Mouse (Mus musculus) brain, embryonic 14.5 days (tissue): Measurements from ENCODE around the gene S100a5. TPM values are rescaled to one million over a fixed set of nuclear protein-coding genes. Genes with fewer than 3 reads are reported as not detected.

Experiments used
- DNase-seq: peaks from one replicate; pipeline ENCODE4 v3.0.0-alpha.2; 2011; ENCODE audit warnings: low read depth
- CTCF ChIP-seq: fragments of 200-500 bp; IDR thresholded peaks from 2 replicates; pipeline ENCODE4 v1.5.1; 2012; ENCODE audit warnings: inconsistent platforms, mild to moderate bottlenecking, moderate library complexity, borderline replicate concordance; ENCODE audit not compliant: insufficient read depth, insufficient read length; ENCODE audit errors: extremely low read depth
- POLR2A ChIP-seq: fragments of 200-500 bp; IDR thresholded peaks from 2 replicates; pipeline ENCODE4 v1.6.1; 2012; ENCODE audit warnings: mild to moderate bottlenecking, inconsistent platforms, borderline replicate concordance; ENCODE audit not compliant: poor library complexity, insufficient read depth, insufficient read length, severe bottlenecking; ENCODE audit errors: extremely low read depth
- polyA plus RNA-seq: library from polyadenylated mRNA; depleted of rRNA; stranded (reverse); fragments of >200 nt; gene quantifications from 2 replicates; pipeline ENCODE4 v1.2.3, GENCODE M21; 2012; rRNA removed

The S100a5 gene
- polyA plus RNA-seq, 1 experiment: not detected

- DNase-seq: peak; percentile 19
- TF ChIP-seq POLR2A (no peak), CTCF (peak; percentile 67)
Observed at GRCm38 (mm10) chr3:90639511-90640154, 31.3 kb downstream of the S100a5 start.

GRCm38 (mm10) chr3:90640981-90641380 lies 32.7 kb downstream of the S100a5 start:
- TF ChIP-seq POLR2A (no peak), CTCF (no peak)
- DNase-seq: no peak

GRCm38 (mm10) chr3:90644220-90644619 lies 35.9 kb downstream of the S100a5 start:
- peak; percentile 20 for DNase-seq
- no peak for TF ChIP-seq POLR2A
- TF ChIP-seq CTCF: peak; percentile 54; the same call in 1 of the 2 replicates

- DNase-seq: no peak
- TF ChIP-seq CTCF: no peak
- no peak for TF ChIP-seq POLR2A
Observed at GRCm38 (mm10) chr3:90647291-90647690, 39.0 kb downstream of the S100a5 start.

- DNase-seq: no peak
- TF ChIP-seq POLR2A (no peak), CTCF (no peak)
Observed at GRCm38 (mm10) chr3:90648981-90649380, 40.7 kb downstream of the S100a5 start.

- TF ChIP-seq POLR2A (no peak), CTCF (no peak)
- DNase-seq: no peak
Observed at GRCm38 (mm10) chr3:90649832-90650231, 41.5 kb downstream of the S100a5 start.

GRCm38 (mm10) chr3:90652878-90653508 lies 44.7 kb downstream of the S100a5 start:
- DNase-seq: peak; percentile 87
- TF ChIP-seq POLR2A (no peak), CTCF (peak; percentile 87)

GRCm38 (mm10) chr3:90653717-90654116 lies 45.4 kb downstream of the S100a5 start, which contains the start of gene S100a7a:
TSS of gene S100a7a (plus strand) at chr3:90654017.
- DNase-seq: no peak
- TF ChIP-seq POLR2A (no peak), CTCF (no peak)

GRCm38 (mm10) chr3:90657405-90657804 lies 49.1 kb downstream of the S100a5 start:
- TF ChIP-seq CTCF (peak; percentile 30; the same call in 1 of the 2 replicates), POLR2A (no peak)
- no peak for DNase-seq

- TF ChIP-seq POLR2A (no peak), CTCF (no peak)
- DNase-seq: no peak
Observed at GRCm38 (mm10) chr3:90659364-90660044, 51.2 kb downstream of the S100a5 start.

Other genes starting within 250 kb of the S100a5 start
- 52.9 and 55.5 TPM in 2 replicates for gene Slc27a3, start 218.6 kb upstream of the S100a5 start, polyA plus RNA-seq
- gene Ints3, start 174.9 kb upstream of the S100a5 start, polyA plus RNA-seq: 56.0 and 66.1 TPM in 2 replicates
- gene Npr1, start 142.7 kb upstream of the S100a5 start, polyA plus RNA-seq: 5.8 and 7.5 TPM in 2 replicates
- gene Ilf2, start 132.4 kb upstream of the S100a5 start, polyA plus RNA-seq: 183 TPM in 2 replicates
- gene Snapin, start 117.5 kb upstream of the S100a5 start, polyA plus RNA-seq: 45.1 and 54.1 TPM in 2 replicates
- 199 and 209 TPM in 2 replicates for gene Chtop, start 99.0 kb upstream of the S100a5 start, polyA plus RNA-seq
- 7.4 and 8.1 TPM in 2 replicates for gene S100a1, start 94.1 kb upstream of the S100a5 start, polyA plus RNA-seq
- gene S100a13, start 94.1 kb upstream of the S100a5 start, polyA plus RNA-seq: 6.4 and 6.7 TPM in 2 replicates
- 1.4 and 2.3 TPM in 2 replicates for gene S100a14, start 81.7 kb upstream of the S100a5 start, polyA plus RNA-seq
- 22.5 and 22.9 TPM in 2 replicates for gene S100a16, start 71.3 kb upstream of the S100a5 start, polyA plus RNA-seq
- gene S100a3, start 47.9 kb upstream of the S100a5 start, polyA plus RNA-seq: 1.1 TPM in 1 of 2 replicates, not detected in the other
- not detected in 2 replicates for gene S100a2, start 18.3 kb upstream of the S100a5 start, polyA plus RNA-seq
- gene Gm42674, start 6.6 kb upstream of the S100a5 start, polyA plus RNA-seq: not detected in 2 replicates
- gene S100a4, start 4.8 kb upstream of the S100a5 start, polyA plus RNA-seq: 1.6 and 2.5 TPM in 2 replicates
- gene S100a6, start 4.4 kb downstream of the S100a5 start, polyA plus RNA-seq: 22.2 and 26.1 TPM in 2 replicates
- gene S100a7a, start 45.5 kb downstream of the S100a5 start, polyA plus RNA-seq: 0.14 TPM in 1 of 2 replicates, not detected in the other
- 3.0 and 7.4 TPM in 2 replicates for gene S100a8, start 60.5 kb downstream of the S100a5 start, polyA plus RNA-seq
- 3.7 and 7.0 TPM in 2 replicates for gene S100a9, start 87.2 kb downstream of the S100a5 start, polyA plus RNA-seq
- not detected in 2 replicates for gene Pglyrp4, start 118.4 kb downstream of the S100a5 start, polyA plus RNA-seq
- gene Gm5849, start 169.4 kb downstream of the S100a5 start, polyA plus RNA-seq: not detected in 2 replicates